Mouse (Mus musculus): Measurements from ENCODE around the gene Cyp4f14.

DNA sequence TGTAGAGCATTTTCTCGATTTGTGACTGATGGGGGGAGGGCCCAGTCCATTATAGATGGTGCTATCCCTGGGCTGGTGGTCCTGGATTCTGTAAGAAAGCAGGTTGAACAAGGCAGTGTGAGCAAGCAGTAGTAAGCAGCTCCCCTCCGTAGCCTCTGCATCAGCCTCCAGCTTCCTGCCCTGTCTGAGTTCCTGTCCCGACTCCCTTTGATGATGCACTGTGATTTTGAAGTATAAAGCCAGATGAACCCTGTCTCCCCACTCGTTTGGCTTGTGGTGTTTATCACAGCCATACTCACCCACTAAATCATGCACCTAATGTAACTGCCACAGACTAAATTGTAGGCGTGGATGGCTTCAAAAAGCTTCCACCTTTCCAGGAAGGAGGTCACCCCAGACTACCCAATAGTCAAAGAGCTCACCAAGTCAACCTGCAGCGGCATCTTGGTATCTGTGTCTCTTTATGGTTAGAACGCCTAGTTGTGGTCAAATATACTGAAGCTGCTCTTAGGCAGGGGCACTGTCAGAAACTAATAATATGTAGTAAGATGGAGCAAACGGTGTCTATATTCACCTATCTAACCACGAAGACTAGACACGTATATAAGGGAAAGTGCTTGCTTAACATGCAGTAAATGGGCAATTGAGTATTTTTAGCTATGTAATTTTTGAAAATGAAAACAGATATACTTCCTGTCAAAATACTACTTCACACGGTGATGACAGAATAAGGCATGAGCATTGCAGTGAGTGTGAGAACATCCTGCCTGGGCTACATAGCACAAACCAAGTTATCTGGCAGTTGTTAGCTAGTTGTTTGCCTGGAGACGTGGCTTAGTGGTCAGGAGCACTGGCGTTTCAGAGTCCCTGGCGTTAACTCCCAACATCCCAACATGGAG lies 36.6 kb downstream of the Cyp4f14 start:
- TF ChIP-seq EP300 (IDR thresholded peaks at IDR 0.05) (no peak), CTCF (IDR thresholded peaks at IDR 0.05) (no peak)
